ENCODE assay signal across 21 mouse cellular contexts in genomic region chr19:29287863-29288262, GRCm38 (mm10). TPM values are rescaled to one million over a fixed set of nuclear protein-coding genes. Genes with fewer than 3 reads are reported as not detected.
DNase-seq lines count a peak whose midpoint lies in the region; ATAC-seq and TF ChIP-seq lines count a peak whose summit lies in the region.
"Had no signal": no experiment of that assay in that cellular context is flagged by ENCODE, and none has a peak within 500 bp of the region (broad histone marks: within the 10 kb centered on the region; RNA-seq: fewer than 3 reads in every experiment).

No protein-coding gene starts in this region.

- ATAC-seq in hindbrain, postnatal 0 days, result no peak
- ATAC-seq in hindbrain, embryonic 16.5 days, result no peak

- in situ Hi-C loops in CH12.LX (cut with MboI; ENCODE audit: low pct_ligation_motif_present, low pct_unique_long_range_greater_than_20kb, low sequenced_read_pairs), result no loop called here

- TF ChIP-seq EP300 in CH12.LX (IDR thresholded peaks at IDR 0.05; ENCODE audit: low read length) (no peak), MEL (IDR thresholded peaks at IDR 0.05; ENCODE audit: low read depth in 1 of 2, low read length in 2 of 2) (no peak)

- peak; percentile 52 for TF ChIP-seq CTCF in hindbrain, postnatal 0 days (IDR thresholded peaks at IDR 0.05; ENCODE audit: low read depth)
- TF ChIP-seq CTCF in CH12.LX (conservative IDR thresholded peaks at IDR 0.05 in 1 of 2, IDR thresholded peaks at IDR 0.05 in 1 of 2; ENCODE audit: low read depth in 2 of 2, low read length in 2 of 2) (peak in 1 of 2 experiments; percentile 35; a peak in 2 of 4 replicates), MEL (IDR thresholded peaks at IDR 0.05 in 2 of 3, conservative IDR thresholded peaks at IDR 0.05 in 1 of 3; ENCODE audit: control insufficient read depth in 1 of 3, insufficient read depth in 1 of 3, low read depth in 2 of 3, low read length in 3 of 3, poor library complexity in 1 of 3, severe bottlenecking in 1 of 3) (peak; percentile 3 to 52 (median 5); a peak in 2 of 6 replicates)

- TF ChIP-seq RAD21 in CH12.LX (IDR thresholded peaks at IDR 0.05; ENCODE audit: low read depth, low read length) (peak; percentile 27), MEL (IDR thresholded peaks at IDR 0.05; ENCODE audit: low read depth, low read length) (peak; percentile 48)

- H3K4me1 ChIP-seq in hindbrain, postnatal 0 days (ENCODE audit: insufficient read depth, low read length), result no peaks in the 10 kb centered on the region
- H3K4me1 ChIP-seq in hindbrain, embryonic 16.5 days (ENCODE audit: control insufficient read depth, insufficient read depth, low read depth, low read length), result no peaks in the 10 kb centered on the region
- H3K4me1 ChIP-seq in CH12.LX (ENCODE audit: control insufficient read depth in 1 of 2, insufficient read depth in 2 of 2), result no peaks in the 10 kb centered on the region; a peak in 1 of 4 replicates
- no peaks in the 10 kb centered on the region for H3K4me1 ChIP-seq in MEL (ENCODE audit: control insufficient read depth in 1 of 2, insufficient read depth in 2 of 2, low read length in 2 of 2)
- H3K4me1 ChIP-seq in embryonic facial prominence, embryonic 10.5 days, result peaks cover 15% of the 10 kb centered on the region
- H3K4me1 ChIP-seq: neural tube, embryonic 15.5 days had no signal

- dilution Hi-C loops in CH12.LX (cut with MboI; ENCODE audit: extremely low pct_ligation_motif_present, extremely low pct_unique_long_range_greater_than_20kb, low sequenced_read_pairs), result no loop called here

- H3K9me3 ChIP-seq in hindbrain, postnatal 0 days (ENCODE audit: low read length), result no peaks in the 10 kb centered on the region
- H3K9me3 ChIP-seq in hindbrain, embryonic 16.5 days (ENCODE audit: control insufficient read depth, low read length), result no peaks in the 10 kb centered on the region
- H3K9me3 ChIP-seq in CH12.LX (replicated peaks; ENCODE audit: low read length), result no peaks in the 10 kb centered on the region
- no peaks in the 10 kb centered on the region for H3K9me3 ChIP-seq in MEL (replicated peaks; ENCODE audit: insufficient read depth, low read length)
- H3K9me3 ChIP-seq in embryonic facial prominence, embryonic 10.5 days, result no peaks in the 10 kb centered on the region
- H3K9me3 ChIP-seq: forebrain, embryonic 12.5 days; G1E; neural tube, embryonic 15.5 days had no signal

- no peak overlapping the region for H3K4me3 ChIP-seq in hindbrain, postnatal 0 days (ENCODE audit: low read length)
- H3K4me3 ChIP-seq in hindbrain, embryonic 16.5 days (ENCODE audit: low read length), result no peak overlapping the region
- H3K4me3 ChIP-seq in CH12.LX (replicated peaks in 1 of 3; ENCODE audit: low read depth in 2 of 3, low read length in 2 of 3, poor library complexity in 1 of 3), result no peak overlapping the region
- H3K4me3 ChIP-seq in MEL (ENCODE audit: control insufficient read depth in 1 of 2, insufficient read depth in 1 of 2, low read depth in 2 of 2, low read length in 2 of 2), result no peak overlapping the region
- H3K4me3 ChIP-seq in embryonic facial prominence, embryonic 10.5 days, result no peak overlapping the region
- H3K4me3 ChIP-seq: forebrain, embryonic 12.5 days; neural tube, embryonic 15.5 days had no signal

- no peaks in the 10 kb centered on the region for H3K79me2 ChIP-seq in CH12.LX (replicated peaks; ENCODE audit: control insufficient read depth, extremely low read depth, insufficient read depth, poor library complexity, severe bottlenecking)
- H3K79me2 ChIP-seq in MEL (ENCODE audit: control insufficient read depth, insufficient read depth, low read length, poor library complexity), result no peaks in the 10 kb centered on the region

- 73% methylated on average over 8 of the region's 8 CpGs for WGBS in hindbrain, postnatal 0 days
- WGBS in hindbrain, embryonic 16.5 days, result 72% methylated on average over 8 of the region's 8 CpGs
- 47% methylated on average over 8 of the region's 8 CpGs for WGBS in embryonic facial prominence, embryonic 10.5 days

- no peak for TF ChIP-seq POLR2A in CH12.LX (IDR thresholded peaks at IDR 0.05; ENCODE audit: low read depth, low read length)
- TF ChIP-seq POLR2A in MEL (IDR thresholded peaks at IDR 0.05; ENCODE audit: control insufficient read depth in 1 of 2, insufficient read depth in 1 of 2, low read depth in 1 of 2, low read length in 2 of 2, poor library complexity in 1 of 2), result no peak

- no peak overlapping the region for H3K27ac ChIP-seq in hindbrain, postnatal 0 days
- no peak overlapping the region for H3K27ac ChIP-seq in hindbrain, embryonic 16.5 days (ENCODE audit: low read depth, low read length)
- H3K27ac ChIP-seq in CH12.LX (ENCODE audit: insufficient read depth, low read depth) (no peak overlapping the region), MEL (ENCODE audit: control insufficient read depth, low read depth, low read length) (no peak overlapping the region)
- H3K27ac ChIP-seq in embryonic facial prominence, embryonic 10.5 days (replicated peaks), result no peak overlapping the region
- H3K27ac ChIP-seq: forebrain, embryonic 12.5 days; hindbrain, embryonic 14.5 days; neural tube, embryonic 15.5 days had no signal

- no peak overlapping the region for H3K9ac ChIP-seq in hindbrain, postnatal 0 days (replicated peaks; ENCODE audit: low read length)
- H3K9ac ChIP-seq in hindbrain, embryonic 16.5 days (ENCODE audit: low read depth, low read length), result no peak overlapping the region
- H3K9ac ChIP-seq in CH12.LX (ENCODE audit: insufficient read depth, low read depth) (no peak overlapping the region), MEL (ENCODE audit: control insufficient read depth, low read depth, low read length, poor library complexity, severe bottlenecking) (no peak overlapping the region)
- H3K9ac ChIP-seq: forebrain, embryonic 12.5 days; hindbrain, embryonic 14.5 days; neural tube, embryonic 15.5 days had no signal

- peak; percentile 43 for DNase-seq in hindbrain, postnatal 0 days (ENCODE audit: low spot score)
- DNase-seq in CH12.LX (ENCODE audit: extremely low read depth), result no peak
- DNase-seq in MEL (ENCODE audit: low read depth, low spot score), result peak; percentile 49
- DNase-seq in embryonic facial prominence, embryonic 10.5 days (ENCODE audit: low spot score), result peak; percentile 40
- no peak for DNase-seq in frontal cortex, postnatal 36 days (ENCODE audit: low spot score in 2 of 2)
- no peak for DNase-seq in kidney, postnatal 14 days
- DNase-seq: adrenal gland, adult 8-10 months; cerebellum, adult 11-12 months; heart, postnatal 14 days; kidney, adult 2 months; kidney, postnatal 4 days had no signal

- H3K36me3 ChIP-seq in hindbrain, postnatal 0 days (ENCODE audit: insufficient read depth, low read length), result peaks cover 23% of the 10 kb centered on the region; the same call in 1 of the 2 replicates
- H3K36me3 ChIP-seq in hindbrain, embryonic 16.5 days (ENCODE audit: control insufficient read depth, insufficient read depth, low read length), result peaks cover 27% of the 10 kb centered on the region
- H3K36me3 ChIP-seq in CH12.LX (replicated peaks in 1 of 2; ENCODE audit: control insufficient read depth in 1 of 2, insufficient read depth in 1 of 2, low read length in 1 of 2), result peaks cover 24 to 50% of the 10 kb centered on the region in 2 experiments
- peaks cover 0 to 23% of the 10 kb centered on the region in 2 experiments; a peak in 2 of 4 replicates for H3K36me3 ChIP-seq in MEL (ENCODE audit: control insufficient read depth in 1 of 2, insufficient read depth in 2 of 2, low read length in 2 of 2)
- peaks cover 36% of the 10 kb centered on the region for H3K36me3 ChIP-seq in embryonic facial prominence, embryonic 10.5 days (replicated peaks)

- no peaks in the 10 kb centered on the region for H3K27me3 ChIP-seq in hindbrain, postnatal 0 days (ENCODE audit: insufficient read depth, low read length)
- no peaks in the 10 kb centered on the region for H3K27me3 ChIP-seq in hindbrain, embryonic 16.5 days (replicated peaks; ENCODE audit: control insufficient read depth, insufficient read depth, low read length)
- H3K27me3 ChIP-seq in CH12.LX (replicated peaks) (no peaks in the 10 kb centered on the region), MEL (ENCODE audit: control insufficient read depth in 1 of 2, insufficient read depth in 2 of 2, low read length in 2 of 2) (no peaks in the 10 kb centered on the region)
- H3K27me3 ChIP-seq in embryonic facial prominence, embryonic 10.5 days (replicated peaks; ENCODE audit: low read depth, poor library complexity, severe bottlenecking), result no peaks in the 10 kb centered on the region
- H3K27me3 ChIP-seq: forebrain, embryonic 12.5 days; neural tube, embryonic 15.5 days had no signal

- no peak overlapping the region for H3K4me2 ChIP-seq in hindbrain, postnatal 0 days (ENCODE audit: low read depth, low read length)
- H3K4me2 ChIP-seq in hindbrain, embryonic 16.5 days (ENCODE audit: low read length), result no peak overlapping the region
- no peak overlapping the region for H3K4me2 ChIP-seq in CH12.LX (ENCODE audit: insufficient read depth, low read depth, poor library complexity, severe bottlenecking)
- H3K4me2 ChIP-seq: forebrain, embryonic 12.5 days; hindbrain, embryonic 14.5 days; neural tube, embryonic 15.5 days had no signal

RNA-seq across cellular contexts. Expression of gene Jak2, which starts 36.2 kb away (rescaled TPM):
- total RNA-seq in hindbrain, postnatal 0 days (2014; rRNA removed), result 18.8 and 25.7 TPM in 2 replicates
- 9.5 and 9.8 TPM in 2 replicates for polyA plus RNA-seq in hindbrain, postnatal 0 days (2015; fragmentation: Nextera tagmentation; extraction: Ambion mirVana)
- 6.2 and 10.0 TPM in 2 replicates for polyA plus RNA-seq in hindbrain, embryonic 16.5 days (2015; fragmentation: Nextera tagmentation; extraction: Ambion mirVana)
- total RNA-seq in CH12.LX (2012; rRNA removed) (7.6 and 8.4 TPM in 2 replicates), CH12.LX (2014; rRNA removed) (11.1 and 11.5 TPM in 2 replicates), MEL (2012; rRNA removed) (26.4 and 32.8 TPM in 2 replicates)
- polyA plus RNA-seq in CH12.LX (2012; ENCODE audit: insufficient read length, low read depth) (5.3 and 6.6 TPM in 2 replicates), MEL (2012; ENCODE audit: insufficient read depth in 1 of 2, insufficient read length in 2 of 2, low read depth in 1 of 2, low replicate concordance in 2 of 2, missing spikeins in 1 of 2) (10 to 100 TPM; 30.2 to 78.6 TPM)
- 6.7 and 6.9 TPM in 2 replicates for polyA plus RNA-seq in embryonic facial prominence, embryonic 10.5 days (2016; fragmentation: Nextera tagmentation; extraction: Ambion mirVana)

RNA-seq across cellular contexts. Expression of gene Insl6, which starts 37.3 kb away (rescaled TPM):
- total RNA-seq in hindbrain, postnatal 0 days (2014; rRNA removed), result 2.3 TPM in 1 of 2 replicates, not detected in the other
- polyA plus RNA-seq in hindbrain, postnatal 0 days (2015; fragmentation: Nextera tagmentation; extraction: Ambion mirVana), result 1.8 and 2.6 TPM in 2 replicates
- polyA plus RNA-seq in hindbrain, embryonic 16.5 days (2015; fragmentation: Nextera tagmentation; extraction: Ambion mirVana), result 1.4 and 2.3 TPM in 2 replicates
- 8.0 and 11.2 TPM in 2 replicates for total RNA-seq in CH12.LX (2012; rRNA removed)
- 8.5 and 9.8 TPM in 2 replicates for total RNA-seq in CH12.LX (2014; rRNA removed)
- 5.1 and 5.7 TPM in 2 replicates for polyA plus RNA-seq in CH12.LX (2012; ENCODE audit: insufficient read length, low read depth)
- total RNA-seq in MEL (2012; rRNA removed), result 2.2 and 3.1 TPM in 2 replicates
- 1 to 10 TPM in 1 of 2 experiments, not detected in 1; 9.9 TPM for polyA plus RNA-seq in MEL (2012; ENCODE audit: insufficient read depth in 1 of 2, insufficient read length in 2 of 2, low read depth in 1 of 2, low replicate concordance in 2 of 2, missing spikeins in 1 of 2)
- 6.0 and 7.0 TPM in 2 replicates for polyA plus RNA-seq in embryonic facial prominence, embryonic 10.5 days (2016; fragmentation: Nextera tagmentation; extraction: Ambion mirVana)
- total RNA-seq: left cerebral cortex, postnatal 14 days had no signal

RNA-seq across cellular contexts. Expression of gene Rln1, which starts 46.6 kb away (rescaled TPM):
- 3.1 and 6.6 TPM in 2 replicates for total RNA-seq in hindbrain, postnatal 0 days (2014; rRNA removed)
- polyA plus RNA-seq in hindbrain, postnatal 0 days (2015; fragmentation: Nextera tagmentation; extraction: Ambion mirVana), result 7.2 and 7.3 TPM in 2 replicates
- polyA plus RNA-seq in hindbrain, embryonic 16.5 days (2015; fragmentation: Nextera tagmentation; extraction: Ambion mirVana), result 3.5 and 4.6 TPM in 2 replicates
- total RNA-seq in CH12.LX (2012; rRNA removed) (not detected in 2 replicates), CH12.LX (2014; rRNA removed) (not detected in 2 replicates), MEL (2012; rRNA removed) (0.04 TPM in 1 of 2 replicates, not detected in the other)
- polyA plus RNA-seq in CH12.LX (2012; ENCODE audit: insufficient read length, low read depth) (not detected in 2 replicates), MEL (2012; ENCODE audit: insufficient read depth in 1 of 2, insufficient read length in 2 of 2, low read depth in 1 of 2, low replicate concordance in 2 of 2, missing spikeins in 1 of 2) (not detected)
- 0.21 and 0.70 TPM in 2 replicates for polyA plus RNA-seq in embryonic facial prominence, embryonic 10.5 days (2016; fragmentation: Nextera tagmentation; extraction: Ambion mirVana)
- total RNA-seq: adrenal gland, adult 8-10 months; common myeloid progenitor, adult 5-6 weeks; heart, postnatal 14 days had no signal
- polyA plus RNA-seq: G1E; liver, embryonic 16.5 days; small intestine, adult 2 months; stomach, embryonic 14.5 days had no signal

Comparison
In these comparisons a context has a peak if more than half of its experiments do, and no peak if none do; other contexts are left out.
1. DNase-seq: peak in hindbrain, postnatal 0 days (single experiment), MEL (single experiment) and embryonic facial prominence, embryonic 10.5 days (single experiment); none in CH12.LX (single experiment), frontal cortex, postnatal 36 days (0 of 2) and kidney, postnatal 14 days (single experiment).